Mouse (Mus musculus) embryo, embryonic 10 days (tissue): ENCODE results near the gene Fnip1.
"Not testable (repeated sequence)": the region's sequence is repeated elsewhere in the genome, so short reads cannot be mapped to it uniquely, and the experiment has no call there.

ENCODE experiments used
- DNase-seq: peaks from one replicate; pipeline ENCODE4 v3.0.0-alpha.2; 2015; ENCODE audit warnings: low spot score

Fnip1 gene

GRCm38 (mm10) chr11:54437823-54438337 is at the start of gene Fnip1:
Gene Fnip1, plus strand, starts transcription at chr11:54438199.
- peak; percentile 96 for DNase-seq

- DNase-seq, result peak; percentile 24
Measured at GRCm38 (mm10) chr11:54390386-54390785, 47.6 kb upstream of the Fnip1 start.

- DNase-seq, result no peak
Measured at GRCm38 (mm10) chr11:54391326-54391725, 46.7 kb upstream of the Fnip1 start.

- no peak for DNase-seq
Measured at GRCm38 (mm10) chr11:54396686-54397085, 41.3 kb upstream of the Fnip1 start.

GRCm38 (mm10) chr11:54398058-54398457 is 39.9 kb upstream of the Fnip1 start:
- DNase-seq, result no peak

- not testable (repeated sequence) for DNase-seq
Measured at GRCm38 (mm10) chr11:54400803-54401202, 37.2 kb upstream of the Fnip1 start.

- DNase-seq, result no peak
Measured at GRCm38 (mm10) chr11:54404885-54405284, 33.1 kb upstream of the Fnip1 start.

GRCm38 (mm10) chr11:54406930-54407546 is 31.0 kb upstream of the Fnip1 start:
- DNase-seq, result no peak

GRCm38 (mm10) chr11:54410612-54411011 is 27.4 kb upstream of the Fnip1 start:
- peak; percentile 17 for DNase-seq

GRCm38 (mm10) chr11:54413017-54413416 is 25.0 kb upstream of the Fnip1 start:
- DNase-seq, result peak; percentile 38

GRCm38 (mm10) chr11:54423007-54423406 is 15.0 kb upstream of the Fnip1 start:
- DNase-seq, result no peak

GRCm38 (mm10) chr11:54426267-54426666 is 11.7 kb upstream of the Fnip1 start:
- DNase-seq, result no peak

GRCm38 (mm10) chr11:54427138-54427537 is 10.9 kb upstream of the Fnip1 start:
- no peak for DNase-seq

GRCm38 (mm10) chr11:54427695-54428352 is 10.2 kb upstream of the Fnip1 start:
- no peak for DNase-seq

- no peak for DNase-seq
Measured at GRCm38 (mm10) chr11:54429224-54429623, 8.8 kb upstream of the Fnip1 start.

- DNase-seq, result no peak
Measured at GRCm38 (mm10) chr11:54435797-54436196, 2.2 kb upstream of the Fnip1 start.

- no peak for DNase-seq
Measured at GRCm38 (mm10) chr11:54437310-54437822, 633 bp upstream of the Fnip1 start.

- peak; percentile 52 for DNase-seq
Measured at GRCm38 (mm10) chr11:54438366-54438781, 375 bp downstream of the Fnip1 start.

GRCm38 (mm10) chr11:54438991-54439690 is 1.1 kb downstream of the Fnip1 start:
- no peak for DNase-seq

GRCm38 (mm10) chr11:54439691-54440029 is 1.7 kb downstream of the Fnip1 start:
- no peak for DNase-seq

- not testable (repeated sequence) for DNase-seq
Measured at GRCm38 (mm10) chr11:54450757-54451156, 12.8 kb downstream of the Fnip1 start.

- DNase-seq, result no peak
Measured at GRCm38 (mm10) chr11:54454516-54454915, 16.5 kb downstream of the Fnip1 start.

GRCm38 (mm10) chr11:54456875-54457274 is 18.9 kb downstream of the Fnip1 start:
- DNase-seq, result no peak
